Mouse (Mus musculus) hindbrain, embryonic 13.5 days (tissue): ENCODE results near the gene Tapbp. TPM values are rescaled to one million over a fixed set of nuclear protein-coding genes. Genes with fewer than 3 reads are reported as not detected.
A peak's percentile ranks its signal among the peaks of the same experiment; 100 is the strongest.
"Not testable (repeated sequence)": the region's sequence is repeated elsewhere in the genome, so short reads cannot be mapped to it uniquely, and the experiment has no call there.

ENCODE experiments used
- ATAC-seq: fragments of 200-750 bp; cut with Nextera tagmentation; 2 replicates; pipeline ENCODE4 v1.8.0; 2017; ENCODE audit warnings: moderate TSS enrichment; ENCODE audit not compliant: low FRiP score
- H3K27ac ChIP-seq: fragments of 300-500 bp; sonication (generic); 2 replicates; pipeline ENCODE4 v1.5.1; 2015; ENCODE audit warnings: inconsistent platforms, mild to moderate bottlenecking, moderate library complexity
- H3K27me3 ChIP-seq: fragments of 300-500 bp; sonication (generic); 2 replicates; pipeline ENCODE4 v1.6.1; 2015; ENCODE audit warnings: mild to moderate bottlenecking, inconsistent platforms
- H3K36me3 ChIP-seq: fragments of 300-500 bp; sonication (generic); 2 replicates; pipeline ENCODE4 v1.6.1; 2015; ENCODE audit warnings: mild to moderate bottlenecking, inconsistent platforms
- H3K4me1 ChIP-seq: fragments of 300-500 bp; sonication (generic); replicated peaks from 2 replicates; pipeline ENCODE4 v1.6.1; 2015; ENCODE audit warnings: inconsistent platforms
- H3K4me2 ChIP-seq: fragments of 300-500 bp; sonication (generic); 2 replicates; pipeline ENCODE4 v1.6.1; 2015; ENCODE audit warnings: inconsistent platforms, mild to moderate bottlenecking, moderate library complexity
- H3K4me3 ChIP-seq: fragments of 300-500 bp; sonication (generic); 2 replicates; pipeline ENCODE4 v1.5.1; 2015; ENCODE audit warnings: mild to moderate bottlenecking, inconsistent platforms
- H3K9ac ChIP-seq: fragments of 300-500 bp; sonication (generic); 2 replicates; pipeline ENCODE4 v1.6.1; 2015; ENCODE audit warnings: mild to moderate bottlenecking, inconsistent platforms
- H3K9me3 ChIP-seq: fragments of 300-500 bp; sonication (generic); 2 replicates; pipeline ENCODE4 v1.6.1; 2016; ENCODE audit warnings: inconsistent platforms
- WGBS: fragments of 180-500 bp; shearing (Covaris S2); methylation state at CpG from one replicate; pipeline ENCODE4 v1.1.7; 2015; 5-methylcytosine and 5-hydroxymethylcytosine counted together
- polyA plus RNA-seq: library from polyadenylated mRNA; unstranded; fragments of >200 nt; fragmentation: Nextera tagmentation; extraction: Ambion mirVana; gene quantifications from 2 replicates; pipeline ENCODE4 v1.2.1, GENCODE M21; 2015

Tapbp gene
- 26.8 and 29.2 TPM in 2 replicates for polyA plus RNA-seq

DNA sequence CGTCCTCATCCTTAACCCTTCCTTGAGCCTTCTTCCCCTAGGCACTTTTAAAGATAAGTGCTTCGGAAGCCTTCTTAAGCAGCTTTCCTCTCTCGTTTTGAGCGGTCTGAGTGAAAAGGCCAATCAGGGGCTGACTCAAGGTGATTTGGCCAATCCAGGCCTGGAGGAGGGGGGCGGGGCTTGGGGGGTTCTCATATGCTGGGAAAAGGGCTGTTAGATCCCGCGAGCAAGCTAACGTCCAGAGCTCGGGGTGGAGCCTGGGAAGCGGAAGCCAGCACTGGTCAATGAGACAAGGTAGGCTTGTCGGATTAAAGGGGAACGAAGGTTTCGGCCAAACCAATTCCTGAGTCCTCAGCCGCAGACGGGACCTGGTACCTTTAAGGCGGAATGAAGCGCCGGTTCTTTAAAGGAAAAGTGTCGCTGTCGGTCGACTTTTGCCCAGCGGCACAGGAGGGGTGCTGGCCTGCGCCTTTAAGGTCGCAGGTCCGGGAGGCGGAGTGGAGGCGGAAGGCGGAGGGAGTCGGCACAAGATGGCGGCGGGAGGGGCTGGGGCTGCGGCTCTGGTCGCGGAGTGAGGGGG is at the start of gene Tapbp, which contains the start of gene Zbtb22:
Gene Tapbp (plus strand): TSS at position 229 of the 580 bp plus-strand sequence.
Gene Zbtb22 (plus strand): TSS at position 234 of the 580 bp plus-strand sequence.
- no peaks in the 10 kb centered on the region for H3K9me3 ChIP-seq
- peak; percentile 91 for ATAC-seq
- peak within 1 kb of the TSS; percentile 67 for H3K9ac ChIP-seq
- H3K27me3 ChIP-seq = peaks cover 14% of the 10 kb centered on the region
- peak within 1 kb of the TSS; percentile 63 for H3K4me2 ChIP-seq
- H3K4me1 ChIP-seq = peaks cover 78% of the 10 kb centered on the region
- H3K4me3 ChIP-seq = peak within 1 kb of the TSS; percentile 51
- H3K36me3 ChIP-seq = peaks cover 53% of the 10 kb centered on the region
- under 1% methylated on average over 30 of the region's 34 CpGs for WGBS
- H3K27ac ChIP-seq = peak within 1 kb of the TSS; percentile 83

- 88% methylated on average over 4 of the region's 12 CpGs for WGBS
- not testable (repeated sequence) for ATAC-seq, H3K36me3 ChIP-seq, H3K4me2 ChIP-seq, H3K27ac ChIP-seq, H3K9me3 ChIP-seq, H3K4me3 ChIP-seq, H3K9ac ChIP-seq, H3K27me3 ChIP-seq, H3K4me1 ChIP-seq
These were observed 42.2 kb upstream of the Tapbp start, which contains the start of gene Gm7029 for GRCm38 (mm10) chr17:33873537-33873936. Gene Gm7029, plus strand, starts transcription at chr17:33873837.

GRCm38 (mm10) chr17:33874411-33874810 is 41.3 kb upstream of the Tapbp start:
- Histone ChIP-seq H3K27me3 (no peaks in the 10 kb centered on the region), H3K27ac (no peak overlapping the region), H3K4me2 (no peak overlapping the region), H3K4me3 (no peak overlapping the region), H3K9me3 (no peaks in the 10 kb centered on the region), H3K9ac (no peak overlapping the region), H3K4me1 (no peaks in the 10 kb centered on the region), H3K36me3 (no peaks in the 10 kb centered on the region)
- no peak for ATAC-seq
- whole genome bisulfite sequencing = 88% methylated on average over 9 of the region's 11 CpGs

DNA sequence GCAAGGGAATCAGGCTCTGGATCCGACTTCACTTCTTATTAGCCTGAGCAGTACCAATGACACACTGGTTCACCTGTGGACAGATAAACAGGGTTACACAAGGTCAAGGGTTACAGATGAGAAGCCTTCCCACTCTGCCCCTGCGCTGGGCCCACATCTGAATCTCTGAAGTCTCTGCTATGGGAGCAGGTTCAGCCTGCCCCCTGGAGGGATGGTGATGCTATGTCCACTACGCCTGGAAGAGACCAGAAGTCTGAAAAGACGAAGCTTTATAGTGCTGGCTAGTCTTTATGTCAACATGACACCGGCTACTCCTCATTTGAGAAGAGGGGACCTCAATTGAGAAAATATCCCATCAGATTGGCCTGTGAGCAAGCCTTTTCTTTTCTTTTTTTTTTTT is 39.9 kb upstream of the Tapbp start:
- not testable (repeated sequence) for ATAC-seq, H3K4me2 ChIP-seq, H3K36me3 ChIP-seq, H3K27ac ChIP-seq, H3K4me3 ChIP-seq, H3K9me3 ChIP-seq, H3K9ac ChIP-seq, H3K27me3 ChIP-seq, H3K4me1 ChIP-seq
- WGBS = 83% methylated on average over 5 of the region's 5 CpGs

GRCm38 (mm10) chr17:33884320-33884719 is 31.4 kb upstream of the Tapbp start:
- H3K4me1 ChIP-seq, H3K4me2 ChIP-seq, H3K9ac ChIP-seq, H3K27me3 ChIP-seq, H3K27ac ChIP-seq, ATAC-seq, H3K4me3 ChIP-seq, H3K9me3 ChIP-seq: not testable (repeated sequence)
- 97% methylated on average over 10 of the region's 11 CpGs for WGBS
- peaks cover 13% of the 10 kb centered on the region for H3K36me3 ChIP-seq

DNA sequence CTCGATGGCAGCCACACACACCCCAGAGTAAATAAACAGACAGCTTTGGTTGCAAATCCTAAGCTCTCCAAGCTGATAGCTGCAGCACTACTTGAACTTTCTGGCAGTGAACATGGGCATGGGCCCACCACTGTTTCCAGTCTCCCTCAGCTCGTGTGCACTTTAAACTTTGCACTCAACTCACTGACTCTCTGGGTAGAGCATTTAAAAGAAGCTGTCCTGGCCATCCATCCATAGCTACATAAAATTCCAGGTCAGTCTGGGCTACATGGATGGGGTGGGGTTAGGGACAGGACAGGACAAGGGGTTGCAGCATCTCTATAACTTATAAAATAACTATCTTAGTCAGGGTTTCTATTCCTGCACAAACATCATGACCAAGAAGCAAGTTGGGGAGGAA is 27.9 kb upstream of the Tapbp start:
- not testable (repeated sequence) for ATAC-seq, H3K9me3 ChIP-seq, H3K27ac ChIP-seq, H3K27me3 ChIP-seq, H3K4me3 ChIP-seq, H3K9ac ChIP-seq, H3K36me3 ChIP-seq, H3K4me2 ChIP-seq
- 95% methylated on average over 2 of the region's 2 CpGs for WGBS
- peaks cover 14% of the 10 kb centered on the region for H3K4me1 ChIP-seq

- not testable (repeated sequence) for H3K36me3 ChIP-seq, H3K9me3 ChIP-seq, ATAC-seq, H3K4me2 ChIP-seq, H3K27ac ChIP-seq, H3K4me3 ChIP-seq, H3K9ac ChIP-seq, H3K27me3 ChIP-seq
- H3K4me1 ChIP-seq = peaks cover 14% of the 10 kb centered on the region
These were observed 27.5 kb upstream of the Tapbp start for GRCm38 (mm10) chr17:33888230-33888629.

DNA sequence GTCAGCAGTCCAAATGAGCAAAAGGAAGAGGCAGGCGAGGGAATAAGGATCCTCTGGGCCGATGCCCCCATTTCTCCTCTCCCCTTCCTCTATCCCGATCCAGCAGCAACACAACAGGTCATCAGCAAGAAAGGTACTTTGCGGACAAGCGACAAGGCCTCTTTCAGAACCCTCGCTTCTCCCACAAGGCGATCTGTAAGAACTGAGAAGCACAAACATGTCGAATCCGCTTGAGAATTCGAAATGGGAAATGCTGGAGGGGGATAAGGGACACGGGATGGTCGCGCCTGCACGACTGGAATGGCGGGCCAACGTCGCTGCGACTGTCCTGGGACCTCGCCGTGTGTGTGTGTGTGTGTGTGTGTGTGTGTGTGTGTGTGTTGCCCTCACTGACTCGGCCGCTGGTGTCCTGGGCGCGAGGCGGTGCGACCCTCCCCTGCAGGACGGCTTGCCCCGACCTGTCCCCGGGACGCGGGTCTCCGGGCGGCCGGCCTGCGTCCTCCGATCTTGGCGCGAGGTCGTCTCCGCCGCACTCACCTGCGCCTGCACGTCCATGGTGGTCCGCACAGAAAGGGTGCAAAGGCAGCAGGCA is 25.7 kb upstream of the Tapbp start:
- not testable (repeated sequence) for H3K27me3 ChIP-seq, H3K36me3 ChIP-seq, ATAC-seq, H3K27ac ChIP-seq, H3K9me3 ChIP-seq
- Histone ChIP-seq H3K4me3 (peak overlapping the region; percentile 58), H3K9ac (peak overlapping the region; percentile 67), H3K4me2 (peak overlapping the region; percentile 78), H3K4me1 (peaks cover 14% of the 10 kb centered on the region)
- WGBS = 0% methylated on average over 25 of the region's 44 CpGs

DNA sequence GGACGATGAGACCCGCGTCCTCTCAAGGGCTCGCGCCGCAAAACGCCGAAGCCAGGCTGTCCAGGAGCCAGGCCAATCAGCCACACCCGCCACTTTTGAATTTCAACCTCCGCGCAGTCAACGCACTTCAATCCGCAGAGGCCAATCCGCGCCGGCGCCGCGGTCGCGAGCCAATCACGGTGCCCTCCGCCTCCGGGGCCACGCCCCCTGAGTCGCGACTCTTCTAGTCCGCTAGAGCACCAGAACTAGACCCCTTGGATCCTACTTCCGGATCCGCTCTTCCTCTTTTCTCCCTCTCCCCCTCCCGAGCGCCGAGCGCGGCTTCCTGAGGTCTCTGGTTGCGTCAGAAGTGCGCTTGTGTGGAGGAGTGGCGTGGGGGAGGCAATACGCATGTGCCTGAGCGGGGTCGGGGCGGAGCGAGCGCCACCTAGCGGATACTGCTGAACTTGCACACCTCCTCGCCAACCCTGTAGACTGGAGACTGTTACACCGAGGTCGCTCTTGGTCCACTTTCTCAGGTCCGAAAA is 25.1 kb upstream of the Tapbp start, which contains the start of gene Kifc1:
Gene Kifc1 (minus strand): TSS at position 129 of the 527 bp plus-strand sequence.
- ATAC-seq = peak; percentile 99
- H3K27me3 ChIP-seq = 0 out of 2 replicates have a peak, but pooled peaks cover 2% of the 10 kb centered on the region
- WGBS = under 1% methylated on average over 49 of the region's 49 CpGs
- H3K9me3 ChIP-seq = no peaks in the 10 kb centered on the region
- peak within 1 kb of the TSS; percentile 58 for H3K4me3 ChIP-seq
- no peaks in the 10 kb centered on the region; the same call in 1 of the 2 replicates for H3K36me3 ChIP-seq
- H3K9ac ChIP-seq = peak within 1 kb of the TSS; percentile 67
- H3K4me1 ChIP-seq = peaks cover 14% of the 10 kb centered on the region
- no peak within 1 kb of the TSS for H3K27ac ChIP-seq
- peak within 1 kb of the TSS; percentile 78 for H3K4me2 ChIP-seq

GRCm38 (mm10) chr17:33891357-33891756 is 24.3 kb upstream of the Tapbp start:
- Histone ChIP-seq H3K9ac (no peak overlapping the region), H3K4me1 (peaks cover 14% of the 10 kb centered on the region), H3K36me3 (no peaks in the 10 kb centered on the region; the same call in 1 of the 2 replicates), H3K27me3 (0 out of 2 replicates have a peak, but pooled peaks cover 2% of the 10 kb centered on the region), H3K4me3 (no peak overlapping the region), H3K4me2 (no peak overlapping the region), H3K9me3 (no peaks in the 10 kb centered on the region), H3K27ac (no peak overlapping the region)
- ATAC-seq = no peak
- WGBS = 67% methylated on average over 2 of the region's 2 CpGs

DNA sequence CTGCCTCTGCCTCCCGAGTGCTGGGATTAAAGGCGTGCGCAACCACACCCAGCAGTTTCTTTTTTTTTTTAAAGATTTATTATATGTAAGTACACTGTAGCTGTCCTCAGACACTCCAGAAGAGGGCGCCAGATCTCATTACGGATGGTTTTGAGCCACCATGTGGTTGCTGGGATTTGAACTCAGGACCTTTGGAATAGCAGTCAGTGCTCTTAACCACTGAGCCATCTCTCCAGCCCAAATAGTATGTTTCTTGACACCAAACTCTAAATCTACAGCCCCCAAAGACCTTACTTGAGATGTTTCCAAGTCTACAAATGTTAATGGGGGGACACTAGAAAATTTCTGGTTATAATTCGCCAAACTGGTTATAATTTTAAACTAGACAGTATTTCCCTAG is 23.8 kb upstream of the Tapbp start:
- H3K27me3 ChIP-seq, H3K27ac ChIP-seq, ATAC-seq, H3K4me2 ChIP-seq, H3K4me3 ChIP-seq, H3K9me3 ChIP-seq, H3K36me3 ChIP-seq, H3K9ac ChIP-seq: not testable (repeated sequence)
- H3K4me1 ChIP-seq = peaks cover 14% of the 10 kb centered on the region
- 67% methylated on average over 6 of the region's 6 CpGs for WGBS

GRCm38 (mm10) chr17:33892429-33892828 is 23.3 kb upstream of the Tapbp start:
- Histone ChIP-seq H3K4me3 (no peak overlapping the region), H3K4me2 (no peak overlapping the region), H3K9me3 (no peaks in the 10 kb centered on the region), H3K27ac (no peak overlapping the region), H3K36me3 (no peaks in the 10 kb centered on the region), H3K4me1 (peaks cover 14% of the 10 kb centered on the region), H3K27me3 (0 out of 2 replicates have a peak, but pooled peaks cover 2% of the 10 kb centered on the region), H3K9ac (no peak overlapping the region)
- 19% methylated on average over 7 of the region's 7 CpGs for WGBS
- no peak for ATAC-seq
